Mouse (Mus musculus) kidney, postnatal 4 days (tissue): ENCODE measurements at regions not wholly inside any gene's neighbourhood (a gene's known extent, or its start where the extent isn't known, plus 50 kb on each side); places are given as distances from the start of the nearest gene placed in this dataset.

ENCODE experiments used
- DNase-seq, 2 experiments: peaks; one replicate each; pipeline ENCODE4 v3.0.0; 2021; ENCODE audit warnings: mixed read lengths in 2 of 2

GRCm38 (mm10) chr8:5800594-5800993, 695.4 kb upstream of the Slc10a2 start:
- DNase-seq: no peak

GRCm38 (mm10) chr8:5756366-5756765, 651.2 kb upstream of the Slc10a2 start:
- DNase-seq: no peak

GRCm38 (mm10) chr8:5739503-5739902, 634.4 kb upstream of the Slc10a2 start:
- peak; percentile 3 to 6 for DNase-seq

- DNase-seq: no peak
Observed at GRCm38 (mm10) chr8:5727416-5727815, 622.3 kb upstream of the Slc10a2 start.

GRCm38 (mm10) chr8:5687999-5688398, 582.8 kb upstream of the Slc10a2 start:
- no peak for DNase-seq

- no peak for DNase-seq
Observed at GRCm38 (mm10) chr8:5674971-5675370, 569.8 kb upstream of the Slc10a2 start.
